ENCODE assay signal across 9 mouse cellular contexts in the genomic region with DNA sequence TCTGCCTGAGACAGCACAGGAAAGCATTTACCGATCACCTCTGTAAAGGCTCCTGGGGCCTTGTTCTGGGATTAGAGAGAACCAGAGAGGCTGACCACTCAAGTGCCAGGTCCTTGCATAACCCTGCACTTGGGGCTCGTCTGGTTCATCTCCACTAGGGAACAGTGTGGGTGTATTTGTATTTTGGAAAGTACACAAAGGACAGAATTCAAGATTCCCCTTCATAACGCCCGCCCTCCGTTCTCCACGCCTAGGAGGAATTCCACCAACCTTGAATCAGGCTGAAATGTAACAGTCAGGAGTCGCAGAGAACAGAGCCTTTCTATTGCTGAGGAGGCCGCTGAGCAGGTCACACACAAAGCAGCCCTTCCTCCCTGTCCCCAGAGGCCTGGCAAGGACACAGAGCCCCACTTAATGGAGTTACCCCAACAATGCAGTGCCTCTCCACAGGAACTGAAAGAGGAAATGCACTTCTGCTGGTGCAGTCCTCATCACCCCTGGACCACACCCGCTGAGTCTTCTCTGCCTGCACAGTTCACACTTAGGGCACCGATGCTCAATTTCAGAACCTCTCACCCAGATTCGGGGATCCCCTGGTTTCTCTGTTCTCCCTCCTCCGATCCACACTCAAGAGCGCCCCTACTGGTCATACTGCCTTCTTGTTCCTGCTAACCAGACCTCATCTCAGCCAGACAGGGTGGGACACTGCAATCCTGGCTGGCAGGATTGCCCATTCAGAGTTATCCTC. TPM values are rescaled to one million over a fixed set of nuclear protein-coding genes. Genes with fewer than 3 reads are reported as not detected.
DNase-seq lines count a peak whose midpoint lies in the region; ATAC-seq and TF ChIP-seq lines count a peak whose summit lies in the region.
"Had no signal": no experiment of that assay in that cellular context is flagged by ENCODE, and none has a peak within 500 bp of the region (broad histone marks: within the 10 kb centered on the region; RNA-seq: fewer than 3 reads in every experiment).

No protein-coding gene starts in this region.

- no peak overlapping the region for H3K4me3 ChIP-seq in heart, postnatal 0 days (ENCODE audit: low read depth, low read length)
- no peak overlapping the region for H3K4me3 ChIP-seq in liver, adult 2 months (ENCODE audit: insufficient read depth, low read depth, low read length)
- H3K4me3 ChIP-seq in neural tube, embryonic 14.5 days (ENCODE audit: low read depth, low read length) = no peak overlapping the region
- H3K4me3 ChIP-seq: neural tube, embryonic 12.5 days had no signal

- peak; percentile 62 for DNase-seq in ovary, postnatal 14 days (ENCODE audit: low spot score)
- no peak for DNase-seq in ovary, postnatal 10 days (ENCODE audit: low spot score)
- DNase-seq in ZHBTc4 (ENCODE audit: low read depth, low spot score) = peak; percentile 80
- DNase-seq in heart, postnatal 0 days (ENCODE audit: low spot score) = peak; percentile 67
- DNase-seq in liver, adult 2 months (ENCODE audit: extremely low read depth, low read depth, low spot score) = no peak
- DNase-seq in thymus, postnatal 4 days = peak; percentile 80

- no peak overlapping the region for H3K4me2 ChIP-seq in heart, postnatal 0 days (ENCODE audit: low read depth, low read length)
- H3K4me2 ChIP-seq in neural tube, embryonic 14.5 days (ENCODE audit: low read depth, low read length) = no peak overlapping the region
- H3K4me2 ChIP-seq: neural tube, embryonic 12.5 days had no signal

- no peaks in the 10 kb centered on the region for H3K27me3 ChIP-seq in heart, postnatal 0 days (ENCODE audit: control insufficient read depth, insufficient read depth, low read length)
- no peaks in the 10 kb centered on the region for H3K27me3 ChIP-seq in liver, adult 2 months (ENCODE audit: control insufficient read depth, insufficient read depth, low read length)
- H3K27me3 ChIP-seq in neural tube, embryonic 14.5 days (ENCODE audit: control insufficient read depth, insufficient read depth, low read length) = no peaks in the 10 kb centered on the region
- H3K27me3 ChIP-seq: neural tube, embryonic 12.5 days had no signal

- 68% methylated on average over 13 of the region's 13 CpGs for WGBS in heart, postnatal 0 days
- 66% methylated on average over 13 of the region's 13 CpGs for WGBS in liver, adult 2 months
- 68% methylated on average over 13 of the region's 13 CpGs for WGBS in neural tube, embryonic 14.5 days

- peak; percentile 85 for ATAC-seq in common myeloid progenitor, adult 5-6 weeks (replicated peaks; ENCODE audit: low read depth, poor library complexity, severe bottlenecking)
- ATAC-seq in heart, postnatal 0 days (ENCODE audit: insufficient read depth, low read depth) = no peak
- ATAC-seq in neural tube, embryonic 14.5 days (ENCODE audit: low read depth) = peak; percentile 68

- H3K9ac ChIP-seq in heart, postnatal 0 days (replicated peaks; ENCODE audit: low read depth, low read length) = no peak overlapping the region
- no peak overlapping the region for H3K9ac ChIP-seq in liver, adult 2 months (ENCODE audit: low read depth, low read length)
- no peak overlapping the region for H3K9ac ChIP-seq in neural tube, embryonic 14.5 days (replicated peaks; ENCODE audit: low read depth, low read length)
- H3K9ac ChIP-seq: neural tube, embryonic 12.5 days had no signal

- peaks cover 30% of the 10 kb centered on the region for H3K36me3 ChIP-seq in heart, postnatal 0 days (replicated peaks; ENCODE audit: control insufficient read depth, insufficient read depth, low read length)
- H3K36me3 ChIP-seq in liver, adult 2 months (ENCODE audit: control insufficient read depth, insufficient read depth, low read length) = peaks cover 2% of the 10 kb centered on the region; the same call in 1 of the 2 replicates
- H3K36me3 ChIP-seq in neural tube, embryonic 14.5 days (ENCODE audit: control insufficient read depth, insufficient read depth, low read length) = peaks cover 7% of the 10 kb centered on the region; the same call in 1 of the 2 replicates

- no peaks in the 10 kb centered on the region; the same call in 1 of the 2 replicates for H3K79me2 ChIP-seq in liver, adult 2 months (ENCODE audit: control insufficient read depth, insufficient read depth, low read length)

- H3K9me3 ChIP-seq in heart, postnatal 0 days (replicated peaks; ENCODE audit: control insufficient read depth, low read length) = no peaks in the 10 kb centered on the region
- H3K9me3 ChIP-seq in neural tube, embryonic 14.5 days (ENCODE audit: control insufficient read depth, low read length) = no peaks in the 10 kb centered on the region
- H3K9me3 ChIP-seq: neural tube, embryonic 12.5 days had no signal

- TF ChIP-seq POLR2A in liver, adult 2 months (IDR thresholded peaks at IDR 0.05; ENCODE audit: extremely low read depth, insufficient read depth, low read length) = no peak

- TF ChIP-seq EP300 in heart, postnatal 0 days (IDR thresholded peaks at IDR 0.05; ENCODE audit: low read depth) = no peak

- TF ChIP-seq CTCF in heart, postnatal 0 days (IDR thresholded peaks at IDR 0.05; ENCODE audit: low read depth) = peak; percentile 67
- TF ChIP-seq CTCF in liver, adult 2 months (IDR thresholded peaks at IDR 0.05; ENCODE audit: low read depth, low read length) = peak; percentile 58

- peaks cover 36% of the 10 kb centered on the region for H3K4me1 ChIP-seq in heart, postnatal 0 days (ENCODE audit: control insufficient read depth, insufficient read depth)
- peaks cover 2% of the 10 kb centered on the region; the same call in 1 of the 2 replicates for H3K4me1 ChIP-seq in liver, adult 2 months (ENCODE audit: control insufficient read depth, insufficient read depth, low read length)
- H3K4me1 ChIP-seq in neural tube, embryonic 14.5 days (ENCODE audit: control insufficient read depth, insufficient read depth, low read length) = no peaks in the 10 kb centered on the region
- H3K4me1 ChIP-seq: neural tube, embryonic 12.5 days had no signal

- no peak overlapping the region for H3K27ac ChIP-seq in heart, postnatal 0 days (ENCODE audit: low read depth)
- no peak overlapping the region for H3K27ac ChIP-seq in liver, adult 2 months (replicated peaks; ENCODE audit: insufficient read depth, low read depth, low read length)
- H3K27ac ChIP-seq in neural tube, embryonic 14.5 days (ENCODE audit: low read depth, low read length) = no peak overlapping the region
- H3K27ac ChIP-seq: neural tube, embryonic 12.5 days had no signal

RNA-seq across cellular contexts. Expression of gene Xpnpep1, which starts 20.1 kb away (rescaled TPM):
- 44.8 and 56.4 TPM in 2 replicates for total RNA-seq in common myeloid progenitor, adult 5-6 weeks (2017)
- 107 and 134 TPM in 2 replicates for total RNA-seq in heart, postnatal 0 days (2014; rRNA removed; ENCODE audit: low replicate concordance)
- polyA plus RNA-seq in heart, postnatal 0 days (2015; fragmentation: Nextera tagmentation; extraction: Ambion mirVana) = 106 and 119 TPM in 2 replicates
- 38.3 and 38.4 TPM in 2 replicates for total RNA-seq in liver, adult 2 months (2014; rRNA removed)
- polyA plus RNA-seq in liver, adult 2 months (2012; rRNA removed) = 37.1 and 38.8 TPM in 2 replicates
- 123 and 138 TPM in 2 replicates for polyA plus RNA-seq in neural tube, embryonic 14.5 days (2014; fragmentation: Nextera tagmentation; extraction: Ambion mirVana)

Comparison
In these comparisons a context has a peak if more than half of its experiments do, and no peak if none do; other contexts are left out.
1. DNase-seq: peak in ovary, postnatal 14 days (single experiment), ZHBTc4 (single experiment), heart, postnatal 0 days (single experiment) and thymus, postnatal 4 days (single experiment); none in ovary, postnatal 10 days (single experiment) and liver, adult 2 months (single experiment).